Mouse (Mus musculus) inflammation-experienced regulatory T-cells, adult 6 months (primary cell): ENCODE results near the gene Serpinb9c. TPM values are rescaled to one million over a fixed set of nuclear protein-coding genes. Genes with fewer than 3 reads are reported as not detected.
"Not testable (repeated sequence)": the region's sequence is repeated elsewhere in the genome, so short reads cannot be mapped to it uniquely, and the experiment has no call there.

Source experiments
- ATAC-seq: one replicate; pipeline ENCODE4 v1.8.0; 2017
- polyA plus RNA-seq, 3 experiments: library from polyadenylated mRNA; unstranded; fragments of 100-300 nt; shearing (Covaris generic); gene quantifications; one replicate each; pipeline ENCODE4 v1.2.1; 2017

The Serpinb9c gene
- polyA plus RNA-seq, result not detected

DNA sequence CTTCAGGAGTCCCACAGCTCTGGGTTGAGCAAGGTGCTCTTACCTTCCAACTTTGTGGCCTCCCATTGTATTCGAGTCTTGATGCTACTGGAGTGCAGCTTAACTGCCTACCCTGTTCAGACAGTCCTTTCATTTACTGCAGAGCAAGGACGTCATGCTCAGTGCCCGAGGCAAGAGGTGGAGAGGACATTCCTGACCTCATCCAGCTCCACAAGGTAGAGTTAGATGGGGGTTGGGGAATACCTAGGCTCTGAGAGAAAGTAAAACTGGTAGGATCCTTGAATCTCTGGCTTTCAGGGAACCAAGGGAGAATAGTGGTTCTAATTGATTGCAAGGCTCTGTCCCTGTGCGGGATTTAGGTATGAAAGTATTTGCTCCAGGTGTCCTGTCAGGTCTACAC lies at the start of gene Serpinb9c:
TSS of gene Serpinb9c (minus strand) at position 101 of the 400 bp plus-strand sequence.
- no peak for ATAC-seq

DNA sequence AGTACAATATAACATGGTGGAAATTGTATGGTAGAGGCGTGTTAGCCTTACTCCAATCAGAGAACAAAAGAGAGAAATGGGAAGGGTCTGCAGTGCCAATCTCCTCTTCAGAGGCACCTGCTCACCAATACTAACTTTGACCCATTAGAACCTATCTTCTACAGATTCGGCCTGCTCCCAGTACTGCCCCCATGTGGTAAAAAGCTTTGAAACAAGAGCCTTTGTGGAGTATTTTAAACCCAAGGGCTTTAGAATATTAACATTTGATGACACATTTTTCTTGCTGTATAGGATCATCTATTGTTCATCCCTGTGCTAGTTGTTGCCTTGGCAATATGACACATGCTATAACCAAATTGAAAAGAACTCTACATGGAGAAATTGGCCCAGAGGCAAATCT lies 40.2 kb upstream of the Serpinb9c start:
- ATAC-seq, result no peak

DNA sequence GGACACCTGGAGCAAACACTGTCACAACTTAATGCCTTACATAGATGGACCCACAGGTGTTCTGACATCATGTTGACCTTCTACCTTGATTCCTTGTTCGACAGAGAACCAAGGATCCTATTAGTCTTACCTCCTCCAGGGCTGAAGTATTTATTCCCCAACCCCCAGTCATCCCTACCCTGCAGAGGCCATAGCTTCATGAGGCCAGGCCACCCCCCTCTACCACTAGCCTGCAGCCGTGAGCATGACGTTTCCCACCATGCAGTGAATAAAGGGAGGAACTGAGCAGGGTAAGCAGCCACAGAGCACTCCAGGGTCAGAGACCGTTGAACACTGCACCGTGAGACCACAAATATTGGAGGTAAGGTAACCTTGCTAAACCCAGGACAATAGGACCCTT lies 33.1 kb upstream of the Serpinb9c start, which contains the start of gene Serpinb9d:
TSS of gene Serpinb9d (plus strand) at position 301 of the 400 bp plus-strand sequence.
- ATAC-seq, result no peak

DNA sequence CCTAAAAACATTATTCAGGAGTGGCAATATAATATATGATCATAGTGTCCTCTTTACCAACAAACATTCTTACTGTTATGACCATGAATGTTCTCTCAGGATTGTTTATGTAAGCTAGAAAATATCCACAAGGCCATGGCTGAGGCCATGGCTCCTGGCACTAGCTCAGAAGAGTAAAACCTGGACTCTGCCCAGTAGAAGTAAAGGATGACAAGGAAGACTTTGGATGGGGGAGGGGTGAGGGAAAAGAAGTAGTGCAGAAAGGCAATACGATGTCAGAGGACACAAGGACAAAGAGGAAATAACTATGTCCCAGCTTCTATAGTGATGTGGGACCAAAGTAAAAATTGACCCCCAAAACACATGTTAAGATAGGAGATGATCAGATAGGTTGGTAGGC lies 30.9 kb upstream of the Serpinb9c start:
- ATAC-seq, result not testable (repeated sequence)

DNA sequence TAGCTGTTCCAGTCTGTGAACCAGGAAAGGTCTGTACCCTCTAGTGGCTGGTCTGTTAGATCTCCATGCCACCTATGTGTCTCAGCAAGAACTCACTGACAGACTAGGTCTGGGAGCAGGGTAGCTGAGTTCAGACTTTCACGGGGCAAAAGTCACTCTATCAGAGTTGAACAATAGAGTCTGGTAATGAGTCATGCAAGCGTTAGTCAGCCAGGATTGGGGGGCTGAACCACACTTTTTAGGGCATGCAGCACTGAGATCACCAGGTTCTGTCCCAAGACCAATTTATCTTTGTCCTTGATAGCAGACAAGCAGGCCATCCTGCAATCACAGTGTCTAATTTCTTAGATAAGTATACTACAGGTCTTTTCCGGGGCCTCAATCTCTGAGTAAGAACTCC lies 18.1 kb downstream of the Serpinb9c start:
- ATAC-seq, result no peak

DNA sequence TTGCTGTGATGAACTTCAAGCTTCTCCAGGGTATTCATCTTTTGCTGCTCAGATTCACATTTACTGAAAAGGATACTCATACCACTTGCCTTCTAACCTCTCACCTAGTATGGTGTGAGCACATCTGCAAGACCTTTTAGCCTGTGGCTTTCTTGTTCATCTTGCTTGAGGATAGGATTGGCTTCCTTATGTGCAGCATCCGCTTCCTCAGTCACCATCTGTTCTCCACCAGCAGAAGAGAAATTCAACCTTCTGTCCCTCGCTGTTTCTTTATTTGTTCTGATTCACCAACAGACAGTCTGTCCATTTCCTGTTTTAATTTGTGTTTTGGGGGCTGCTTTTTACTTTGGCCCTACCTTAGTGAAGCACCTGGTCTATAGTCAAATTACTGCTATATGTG lies 21.8 kb downstream of the Serpinb9c start:
- ATAC-seq, result no peak

DNA sequence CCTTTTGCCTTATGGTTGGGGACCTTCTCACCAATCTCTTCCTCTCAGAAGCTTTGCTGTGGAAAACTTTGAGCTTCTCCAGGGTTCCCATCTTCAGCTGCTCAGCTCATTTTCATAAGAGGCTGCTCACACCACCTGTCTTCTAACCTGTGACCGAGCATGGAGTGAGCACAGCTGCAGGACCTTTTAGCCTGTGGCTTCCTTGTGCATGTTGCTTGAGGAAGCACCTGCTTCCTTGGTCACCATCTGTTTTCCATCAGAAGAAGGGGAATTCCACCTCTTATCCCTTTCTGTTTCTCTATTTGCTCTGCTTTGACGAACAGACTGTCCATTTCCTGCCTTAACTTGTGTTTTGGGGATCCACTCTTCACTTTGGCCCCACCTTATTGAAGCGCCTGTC lies 46.5 kb downstream of the Serpinb9c start:
- ATAC-seq, result no peak

DNA sequence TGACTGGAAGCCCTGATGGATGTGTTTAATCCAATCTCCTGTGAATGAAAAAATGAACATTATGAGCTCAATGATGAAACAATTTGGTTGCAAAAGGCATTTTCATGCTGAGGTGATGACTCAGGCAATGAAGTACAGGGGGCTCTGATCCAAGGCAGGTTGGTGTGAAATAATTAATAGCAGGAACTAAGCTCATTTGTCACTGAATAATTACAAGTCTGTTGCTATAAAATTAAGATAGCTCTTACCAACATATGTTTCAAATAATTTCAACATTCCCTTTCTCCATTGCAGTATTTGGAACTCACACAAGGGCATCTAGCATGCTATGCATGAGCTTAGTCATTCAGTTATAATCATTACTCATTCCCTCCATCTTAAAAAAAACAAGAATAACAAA lies 53.9 kb downstream of the Serpinb9c start:
- no peak for ATAC-seq

Other genes with a start within 250 kb of the Serpinb9c start
- gene Serpinb6b, start 194.5 kb downstream of the Serpinb9c start, polyA plus RNA-seq, result 100 to 1,000 TPM in 1 of 3 experiments, 10 to 100 TPM in 2; 33.0 to 109 (median 34.2) TPM
- 10 to 100 TPM; 21.5 to 47.1 (median 22.1) TPM for gene Serpinb9, start 156.5 kb downstream of the Serpinb9c start, polyA plus RNA-seq
- under 1 TPM in 1 of 3 experiments, not detected in 2; 0.77 TPM for gene Serpinb9b, start 132.3 kb downstream of the Serpinb9c start, polyA plus RNA-seq
- 1 to 10 TPM in 1 of 3 experiments, not detected in 2; 2.6 TPM for gene Serpinb1b, start 81.2 kb downstream of the Serpinb9c start, polyA plus RNA-seq
- gene Serpinb9d, start 33.2 kb upstream of the Serpinb9c start, polyA plus RNA-seq, result not detected
- gene Serpinb9e, start 89.9 kb upstream of the Serpinb9c start, polyA plus RNA-seq, result not detected
- not detected for gene Serpinb9f, start 164.3 kb upstream of the Serpinb9c start, polyA plus RNA-seq
- not detected for gene Gm11397, start 236.0 kb upstream of the Serpinb9c start, polyA plus RNA-seq